In genomic region chr3:151575292-151575691, GRCm38 (mm10) we compare ENCODE assay signal across 18 mouse cellular contexts.
"Had no signal": no experiment of that assay in that cellular context is flagged by ENCODE, and none has a peak within 500 bp of the region (broad histone marks: within the 10 kb centered on the region; RNA-seq: fewer than 3 reads in every experiment).

No protein-coding gene starts in this region.

- ATAC-seq: hindbrain, embryonic 16.5 days; inflammation-experienced regulatory T-cells, adult 6 months; intestine, embryonic 15.5 days; intestine, postnatal 0 days; liver, embryonic 12.5 days had no signal

- DNase-seq: gastrocnemius, adult 2 months; gastrocnemius, postnatal 10 days; gastrocnemius, postnatal 25 days; heart, adult 11 months; heart, adult 2 months; heart, postnatal 14 days; heart, postnatal 36 days; kidney, adult 18-20 months; kidney, adult 8-10 months; kidney, postnatal 10 days; kidney, postnatal 25 days; kidney, postnatal 4 days; left cerebral cortex, postnatal 4 days had no signal
